Mouse (Mus musculus) CH12.LX (cell line): Measurements from ENCODE around the gene Atp6v1g3. TPM values are rescaled to one million over a fixed set of nuclear protein-coding genes. Genes with fewer than 3 reads are reported as not detected.

Experiments used
- DNase-seq: peaks from one replicate; pipeline ENCODE4 v3.0.0-alpha.2; 2013; ENCODE audit errors: extremely low read depth
- H3K27ac ChIP-seq: 2 replicates; pipeline ENCODE4 v1.5.1; 2012; ENCODE audit warnings: low read depth, mild to moderate bottlenecking, control low read depth, moderate library complexity; ENCODE audit not compliant: insufficient read depth
- H3K27me3 ChIP-seq: replicated peaks from 2 replicates; pipeline ENCODE3; 2012; ENCODE audit warnings: inconsistent platforms
- H3K36me3 ChIP-seq, 2 experiments: replicated peaks in 1 of 2; 2 replicates each; pipeline versions ENCODE3 to v1.6.1; 2012; ENCODE audit warnings: inconsistent platforms in 1 of 2, low read length in 1 of 2, mild to moderate bottlenecking in 1 of 2, mixed read lengths in 1 of 2, moderate library complexity in 1 of 2; ENCODE audit not compliant: control insufficient read depth in 1 of 2, insufficient read depth in 1 of 2
- H3K4me1 ChIP-seq, 2 experiments: 2 replicates each; pipeline ENCODE4 v1.6.1; 2012; ENCODE audit warnings: inconsistent platforms in 1 of 2, moderate library complexity in 1 of 2; ENCODE audit not compliant: insufficient read depth in 2 of 2, control insufficient read depth in 1 of 2
- H3K4me2 ChIP-seq: 2 replicates; pipeline ENCODE4 v1.6.1; 2012; ENCODE audit warnings: low read depth, mild to moderate bottlenecking, control low read depth; ENCODE audit not compliant: poor library complexity, insufficient read depth, severe bottlenecking
- H3K4me3 ChIP-seq, 3 experiments: fragments of 150-350 bp in 1 of 3; sonication (generic) in 1 of 3; replicated peaks in 1 of 3; 2 replicates each; pipeline versions ENCODE3 to v1.5.1; 2011 to 2012; ENCODE audit warnings: low read depth in 2 of 3, low read length in 2 of 3, mild to moderate bottlenecking in 2 of 3, moderate library complexity in 2 of 3, control low read depth in 1 of 3, improper control_type of control experiment in 1 of 3, inconsistent platforms in 1 of 3, mixed read lengths in 1 of 3; ENCODE audit not compliant: poor library complexity in 1 of 3
- H3K79me2 ChIP-seq: replicated peaks from 2 replicates; pipeline ENCODE4 v1.6.1; 2012; ENCODE audit warnings: mild to moderate bottlenecking, moderate library complexity; ENCODE audit not compliant: control insufficient read depth, poor library complexity, insufficient read depth, severe bottlenecking; ENCODE audit errors: extremely low read depth
- H3K9ac ChIP-seq: 2 replicates; pipeline ENCODE4 v1.6.1; 2012; ENCODE audit warnings: low read depth, mild to moderate bottlenecking, control low read depth, moderate library complexity; ENCODE audit not compliant: insufficient read depth
- H3K9me3 ChIP-seq: replicated peaks from 2 replicates; pipeline ENCODE3; 2012; ENCODE audit warnings: low read length, inconsistent platforms, mixed read lengths
- BHLHE40 ChIP-seq: IDR thresholded peaks from 2 replicates; pipeline ENCODE4 v1.6.1; 2011; ENCODE audit warnings: mild to moderate bottlenecking, low read depth, low read length, improper control_type of control experiment
- CHD1 ChIP-seq: IDR thresholded peaks from 2 replicates; pipeline ENCODE4 v1.6.1; 2012; ENCODE audit warnings: low read depth, low read length, improper control_type of control experiment, inconsistent platforms
- CHD2 ChIP-seq: IDR thresholded peaks from 2 replicates; pipeline ENCODE4 v1.6.1; 2011; ENCODE audit warnings: low read length, improper control_type of control experiment
- CTCF ChIP-seq, 2 experiments: IDR thresholded peaks in 1 of 2; conservative IDR thresholded peaks in 1 of 2; 2 replicates each; pipeline ENCODE4 v1.5.1; 2011 to 2012; ENCODE audit warnings: low read depth in 2 of 2, low read length in 2 of 2, improper control_type of control experiment in 1 of 2, inconsistent platforms in 1 of 2, mild to moderate bottlenecking in 1 of 2, moderate library complexity in 1 of 2
- E2F4 ChIP-seq: IDR thresholded peaks from 2 replicates; pipeline ENCODE4 v1.6.1; 2011; ENCODE audit warnings: low read depth, low read length, improper control_type of control experiment; ENCODE audit not compliant: insufficient replicate concordance
- ELF1 ChIP-seq: IDR thresholded peaks from 2 replicates; pipeline ENCODE4 v1.6.1; 2014; ENCODE audit warnings: low read depth, mild to moderate bottlenecking, inconsistent platforms, low read length, improper control_type of control experiment
- EP300 ChIP-seq: IDR thresholded peaks from 2 replicates; pipeline ENCODE4 v1.6.1; 2011; ENCODE audit warnings: low read length, improper control_type of control experiment
- ETS1 ChIP-seq: conservative IDR thresholded peaks from 2 replicates; pipeline ENCODE4 v1.6.1; 2012; ENCODE audit warnings: low read depth, mild to moderate bottlenecking, inconsistent platforms, low read length, improper control_type of control experiment, moderate library complexity
- IRF4 ChIP-seq: IDR thresholded peaks from 2 replicates; pipeline ENCODE4 v1.6.1; 2014; ENCODE audit warnings: low read depth, mild to moderate bottlenecking, inconsistent platforms, low read length, improper control_type of control experiment
- KAT2A ChIP-seq: IDR thresholded peaks from 2 replicates; pipeline ENCODE4 v1.6.1; 2012; ENCODE audit warnings: low read length, improper control_type of control experiment, inconsistent platforms; ENCODE audit not compliant: insufficient replicate concordance
- MAFK ChIP-seq: IDR thresholded peaks from 2 replicates; pipeline ENCODE4 v1.6.1; 2011; ENCODE audit warnings: low read length, improper control_type of control experiment; ENCODE audit not compliant: insufficient replicate concordance
- MEF2A ChIP-seq: IDR thresholded peaks from 2 replicates; pipeline ENCODE4 v1.6.1; 2014; ENCODE audit warnings: low read depth, mild to moderate bottlenecking, inconsistent platforms, low read length, improper control_type of control experiment, borderline replicate concordance
- MXI1 ChIP-seq: IDR thresholded peaks from 2 replicates; pipeline ENCODE4 v1.6.1; 2011; ENCODE audit warnings: mild to moderate bottlenecking, low read depth, low read length, improper control_type of control experiment
- MYC ChIP-seq: IDR thresholded peaks from 2 replicates; pipeline ENCODE4 v1.6.1; 2011; ENCODE audit warnings: low read depth, mild to moderate bottlenecking, improper control_type of control experiment, low read length
- NELFE ChIP-seq: IDR thresholded peaks from 2 replicates; pipeline ENCODE4 v1.6.1; 2011; ENCODE audit warnings: low read depth, low read length, improper control_type of control experiment
- POLR2A ChIP-seq: IDR thresholded peaks from 2 replicates; pipeline ENCODE4 v1.6.1; 2011; ENCODE audit warnings: low read depth, mild to moderate bottlenecking, improper control_type of control experiment, low read length
- RCOR1 ChIP-seq: conservative IDR thresholded peaks from 2 replicates; pipeline ENCODE4 v1.6.1; 2012; ENCODE audit warnings: low read depth, mild to moderate bottlenecking, inconsistent platforms, low read length, improper control_type of control experiment
- SIN3A ChIP-seq: IDR thresholded peaks from 2 replicates; pipeline ENCODE4 v1.6.1; 2012; ENCODE audit warnings: low read length, improper control_type of control experiment, inconsistent platforms
- SMC3 ChIP-seq: IDR thresholded peaks from 2 replicates; pipeline ENCODE4 v1.6.1; 2011; ENCODE audit warnings: low read depth, low read length, improper control_type of control experiment
- TBP ChIP-seq: conservative IDR thresholded peaks from 2 replicates; pipeline ENCODE4 v1.6.1; 2011; ENCODE audit warnings: low read depth, low read length, improper control_type of control experiment
- USF1 ChIP-seq: IDR thresholded peaks from 2 replicates; pipeline ENCODE4 v1.6.1; 2014; ENCODE audit warnings: low read depth, mild to moderate bottlenecking, inconsistent platforms, low read length, improper control_type of control experiment
- USF2 ChIP-seq: conservative IDR thresholded peaks from 2 replicates; pipeline ENCODE4 v1.6.1; 2011; ENCODE audit warnings: low read depth, low read length, improper control_type of control experiment
- ZMIZ1 ChIP-seq: IDR thresholded peaks from 2 replicates; pipeline ENCODE4 v1.6.1; 2012; ENCODE audit warnings: low read depth, mild to moderate bottlenecking, inconsistent platforms, low read length, improper control_type of control experiment
- ZNF384 ChIP-seq: IDR thresholded peaks from 2 replicates; pipeline ENCODE4 v1.6.1; 2012; ENCODE audit warnings: low read depth, low read length, improper control_type of control experiment, inconsistent platforms
- dilution Hi-C: fragments of 300-500 bp; cut with MboI; formaldehyde crosslinking; loops from 2 replicates; pipeline ENCODE4 v1.14.3; 2020; ENCODE audit warnings: low sequenced_read_pairs; ENCODE audit not compliant: extremely low pct_unique_long_range_greater_than_20kb, extremely low pct_ligation_motif_present
- in situ Hi-C: fragments of 300-500 bp; cut with MboI; formaldehyde crosslinking; loops from 3 replicates; pipeline ENCODE4 v1.14.3; 2019; ENCODE audit warnings: low sequenced_read_pairs, low pct_ligation_motif_present, low pct_unique_long_range_greater_than_20kb, mixed read lengths
- polyA plus RNA-seq: library from polyadenylated mRNA; unstranded; fragments of >175 nt; gene quantifications from 2 replicates; pipeline ENCODE4 v1.2.1, GENCODE M21; 2012; ENCODE audit warnings: low read depth; ENCODE audit not compliant: insufficient read length
- total RNA-seq, 2 experiments: library from RNA; depleted of rRNA; stranded (reverse); fragments of 300-350 nt in 1 of 2; fragments of >200 nt in 1 of 2; gene quantifications; 2 replicates each; pipeline ENCODE4 v1.2.3; 2012 to 2014

Gene Atp6v1g3
- total and polyA plus RNA-seq, 3 experiments, result not detected

- H3K27ac ChIP-seq, result no peak overlapping the region
- H3K9me3 ChIP-seq, result no peaks in the 10 kb centered on the region
- no peak for DNase-seq
- H3K79me2 ChIP-seq, result no peaks in the 10 kb centered on the region
- peaks cover 4 to 17% of the 10 kb centered on the region in 2 experiments; a peak in 2 of 4 replicates for H3K4me1 ChIP-seq
- H3K36me3 ChIP-seq, result no peaks in the 10 kb centered on the region
- TF ChIP-seq BHLHE40 (no peak), ZNF384 (no peak), ZMIZ1 (no peak), MAFK (no peak), POLR2A (no peak), CHD1 (no peak), RCOR1 (no peak), CTCF (conservative IDR thresholded peaks at IDR 0.05 in 1 of 2, IDR thresholded peaks at IDR 0.05 in 1 of 2; ENCODE audit: low read depth in 2 of 2, low read length in 2 of 2) (no peak), USF2 (no peak), ETS1 (no peak), MEF2A (no peak), TBP (no peak), SMC3 (no peak), KAT2A (no peak), NELFE (no peak), ELF1 (no peak)
- H3K9ac ChIP-seq, result no peak overlapping the region
- H3K4me2 ChIP-seq, result no peak overlapping the region
- dilution Hi-C loops (no loop called here), in situ Hi-C loops (no loop called here)
- no peaks in the 10 kb centered on the region for H3K27me3 ChIP-seq
- H3K4me3 ChIP-seq, result no peak overlapping the region
Measured at GRCm38 (mm10) chr1:138304141-138304915, 30.8 kb downstream of the Atp6v1g3 start.

GRCm38 (mm10) chr1:138322657-138323056, 49.1 kb downstream of the Atp6v1g3 start:
- peaks cover 4% of the 10 kb centered on the region for H3K9me3 ChIP-seq
- no peaks in the 10 kb centered on the region for H3K79me2 ChIP-seq
- in situ Hi-C loops, result no loop called here
- 0 out of 2 replicates have a peak, but pooled peaks have one; percentile 20 for TF ChIP-seq EP300
- TF ChIP-seq SIN3A, result 0 out of 2 replicates have a peak, but pooled peaks have one; percentile 35
- no peak for TF ChIP-seq USF1
- peak; percentile 41; the same call in 1 of the 2 replicates for TF ChIP-seq IRF4
- TF ChIP-seq MAFK, result peak; percentile 60; the same call in 1 of the 2 replicates
- no peak for TF ChIP-seq MXI1
- no peak for TF ChIP-seq TBP
- TF ChIP-seq MYC, result peak; percentile 16; the same call in 1 of the 2 replicates
- peak; percentile 82 for TF ChIP-seq ETS1
- no peak for TF ChIP-seq CHD2
- no peak for TF ChIP-seq E2F4
- TF ChIP-seq BHLHE40, result peak; percentile 85
- TF ChIP-seq MEF2A, result peak; percentile 26; the same call in 1 of the 2 replicates
- H3K4me1 ChIP-seq, result peaks cover 5 to 25% of the 10 kb centered on the region in 2 experiments
- no peaks in the 10 kb centered on the region for H3K27me3 ChIP-seq
- H3K27ac ChIP-seq, result no peak overlapping the region; the same call in 1 of the 2 replicates
- no peaks in the 10 kb centered on the region for H3K36me3 ChIP-seq
- H3K9ac ChIP-seq, result peak overlapping the region; percentile 36; the same call in 1 of the 2 replicates
- dilution Hi-C loops, result no loop called here
- no peak overlapping the region for H3K4me3 ChIP-seq
- H3K4me2 ChIP-seq, result peak overlapping the region; percentile 54
- DNase-seq, result peak; percentile 49
